In the genomic region with DNA sequence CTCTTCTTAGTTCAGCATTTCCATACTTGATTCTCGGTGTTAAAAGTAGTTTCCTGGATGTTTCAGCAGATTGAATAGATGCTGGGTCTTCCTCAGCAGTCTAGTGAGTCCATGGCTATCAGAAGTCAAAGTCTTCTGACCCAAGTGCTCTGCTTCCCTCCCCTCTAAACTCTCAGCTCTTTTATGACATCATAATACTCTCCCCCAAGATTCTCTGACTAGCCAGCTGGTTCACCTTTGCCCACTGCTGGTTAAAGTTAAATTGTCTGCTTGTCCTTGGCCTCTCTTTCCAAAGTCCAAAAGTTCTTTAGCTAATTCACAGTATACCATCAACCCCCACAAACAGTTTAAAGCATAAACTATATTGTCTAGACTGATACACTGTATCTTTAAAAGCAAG, we compare ENCODE assay signal across 23 mouse cellular contexts. TPM values are rescaled to one million over a fixed set of nuclear protein-coding genes. Genes with fewer than 3 reads are reported as not detected.
DNase-seq lines count a peak whose midpoint lies in the region; ATAC-seq and TF ChIP-seq lines count a peak whose summit lies in the region.
"Had no signal": no experiment of that assay in that cellular context is flagged by ENCODE, and none has a peak within 500 bp of the region (broad histone marks: within the 10 kb centered on the region; RNA-seq: fewer than 3 reads in every experiment).

A gene (minus strand): TSS at position 140 of the 400 bp plus-strand sequence.

- TF ChIP-seq CTCF in kidney, adult 2 months (conservative IDR thresholded peaks at IDR 0.05; ENCODE audit: insufficient read depth, insufficient read length, low read depth, low read length) = no peak

- H3K9ac ChIP-seq in kidney, embryonic 16.5 days (replicated peaks; ENCODE audit: low read length) = no peak within 1 kb of the TSS
- H3K9ac ChIP-seq: embryonic facial prominence, embryonic 13.5 days; forebrain, embryonic 12.5 days; heart, embryonic 15.5 days had no signal

- H3K27me3 ChIP-seq in kidney, adult 2 months (replicated peaks; ENCODE audit: control insufficient read depth, insufficient read depth, low read length) = no peaks in the 10 kb centered on the region
- H3K27me3 ChIP-seq in kidney, embryonic 16.5 days (ENCODE audit: insufficient read depth, low read length) = no peaks in the 10 kb centered on the region
- H3K27me3 ChIP-seq: CH12.LX; embryonic facial prominence, embryonic 13.5 days; forebrain, embryonic 12.5 days; heart, embryonic 15.5 days had no signal

- peak; percentile 76 for DNase-seq in kidney, adult 2 months
- no peak for DNase-seq in kidney, postnatal 4 days
- DNase-seq in kidney, postnatal 25 days = peak; percentile 10 to 39
- DNase-seq in gonadal fat pad, adult 2 months (ENCODE audit: low read depth) = no peak
- peak; percentile 32 to 49 for DNase-seq in kidney, postnatal 36 days
- DNase-seq: adrenal gland, postnatal 25 days; cerebellum, adult 18-20 months; cerebellum, adult 9-11 months; cerebellum, postnatal 36 days; gastrocnemius, postnatal 10 days; heart, adult 2 months; heart, postnatal 14 days had no signal

- peak within 1 kb of the TSS; percentile 30 for H3K27ac ChIP-seq in kidney, adult 2 months (ENCODE audit: insufficient read depth, low read depth, low read length)
- no peak within 1 kb of the TSS for H3K27ac ChIP-seq in kidney, embryonic 16.5 days (ENCODE audit: low read length)
- H3K27ac ChIP-seq: embryonic facial prominence, embryonic 13.5 days; forebrain, embryonic 12.5 days; heart, adult 2 months; heart, embryonic 15.5 days; hindbrain, embryonic 10.5 days had no signal

- H3K4me2 ChIP-seq in kidney, embryonic 16.5 days (replicated peaks; ENCODE audit: low read depth, low read length) = no peak within 1 kb of the TSS
- H3K4me2 ChIP-seq: embryonic facial prominence, embryonic 13.5 days; forebrain, embryonic 12.5 days; heart, embryonic 11.5 days; heart, embryonic 15.5 days had no signal

- no peak for ATAC-seq in kidney, embryonic 16.5 days (ENCODE audit: low FRiP score, low TSS enrichment)
- ATAC-seq: activated CD4-positive, CD25-positive, alpha-beta regulatory T cell, adult 4 months; forebrain, embryonic 16.5 days; Patski had no signal

- no peaks in the 10 kb centered on the region for H3K4me1 ChIP-seq in kidney, adult 2 months (ENCODE audit: control insufficient read depth, insufficient read depth, low read length)
- no peaks in the 10 kb centered on the region for H3K4me1 ChIP-seq in kidney, embryonic 16.5 days (ENCODE audit: insufficient read depth, low read length)
- H3K4me1 ChIP-seq: embryonic facial prominence, embryonic 13.5 days; forebrain, embryonic 12.5 days; heart, embryonic 15.5 days; hindbrain, embryonic 10.5 days had no signal

- 40% methylated on average over 1 of the region's 1 CpGs for WGBS in kidney, adult 2 months
- 81% methylated on average over 1 of the region's 1 CpGs for WGBS in kidney, embryonic 16.5 days

- no peak within 1 kb of the TSS for H3K4me3 ChIP-seq in kidney, adult 2 months (ENCODE audit: insufficient read depth, low read depth, low read length)
- no peak within 1 kb of the TSS for H3K4me3 ChIP-seq in kidney, embryonic 16.5 days (ENCODE audit: low read length)
- H3K4me3 ChIP-seq: embryonic facial prominence, embryonic 13.5 days; forebrain, embryonic 12.5 days; heart, adult 2 months; heart, embryonic 15.5 days; hindbrain, embryonic 10.5 days had no signal

- no peak for TF ChIP-seq POLR2A in kidney, adult 2 months (IDR thresholded peaks at IDR 0.05; ENCODE audit: low read depth, low read length)

- H3K36me3 ChIP-seq in kidney, adult 2 months (ENCODE audit: control insufficient read depth, insufficient read depth, low read length) = no peaks in the 10 kb centered on the region
- H3K36me3 ChIP-seq in kidney, embryonic 16.5 days (ENCODE audit: insufficient read depth, low read length) = no peaks in the 10 kb centered on the region
- H3K36me3 ChIP-seq: embryonic facial prominence, embryonic 13.5 days; forebrain, embryonic 12.5 days; heart, embryonic 15.5 days; hindbrain, embryonic 10.5 days had no signal

- no peaks in the 10 kb centered on the region for H3K9me3 ChIP-seq in kidney, embryonic 16.5 days (ENCODE audit: low read length)
- H3K9me3 ChIP-seq: embryonic facial prominence, embryonic 13.5 days; forebrain, embryonic 12.5 days; heart, embryonic 15.5 days; hindbrain, embryonic 10.5 days had no signal

RNA-seq across cellular contexts. Expression of the gene that starts here (rescaled TPM):
- polyA plus RNA-seq in kidney, adult 2 months (2012; rRNA removed) = 3.3 and 3.5 TPM in 2 replicates
- polyA plus RNA-seq in kidney, embryonic 16.5 days (2015; fragmentation: Nextera tagmentation; extraction: Ambion mirVana) = not detected in 2 replicates
- 27.9 and 30.2 TPM in 2 replicates for polyA plus RNA-seq in gonadal fat pad, adult 2 months (2012; rRNA removed)
- polyA plus RNA-seq: activated CD4-positive, CD25-positive, alpha-beta regulatory T cell, adult 4 months; embryonic facial prominence, embryonic 13.5 days; forebrain, embryonic 12.5 days; forebrain, embryonic 16.5 days; frontal cortex, adult 2 months; heart, embryonic 11.5 days; heart, embryonic 15.5 days; hindbrain, embryonic 10.5 days; Patski had no signal

Comparison
In these comparisons a context has a peak if more than half of its experiments do, and no peak if none do; other contexts are left out.
1. DNase-seq: peak in kidney, adult 2 months (single experiment), kidney, postnatal 25 days (2 of 2) and kidney, postnatal 36 days (2 of 2); none in kidney, postnatal 4 days (0 of 2) and gonadal fat pad, adult 2 months (single experiment).